Mouse (Mus musculus) ES-E14 (cell line): Measurements from ENCODE around the gene Msi2. TPM values are rescaled to one million over a fixed set of nuclear protein-coding genes. Genes with fewer than 3 reads are reported as not detected.
A peak's percentile ranks its signal among the peaks of the same experiment; 100 is the strongest.

Experiments
- DNase-seq: peaks from one replicate; pipeline ENCODE4 v3.0.0-alpha.2; 2013; ENCODE audit warnings: low read depth, low spot score
- H3K27ac ChIP-seq: 2 replicates; pipeline ENCODE4 v1.5.1; 2012; ENCODE audit warnings: low read depth, mild to moderate bottlenecking, low read length, moderate library complexity, mixed read lengths; ENCODE audit not compliant: poor library complexity, insufficient read depth, severe bottlenecking
- H3K36me3 ChIP-seq: 2 replicates; pipeline ENCODE4 v1.6.1; 2012; ENCODE audit warnings: mild to moderate bottlenecking, low read length, moderate library complexity, mixed read lengths; ENCODE audit not compliant: control insufficient read depth, poor library complexity, insufficient read depth, severe bottlenecking
- H3K4me1 ChIP-seq, 2 experiments: fragments of 150-350 bp in 1 of 2; sonication (generic) in 1 of 2; 2 replicates each; pipeline ENCODE4 v1.6.1; 2012; ENCODE audit warnings: low read length in 2 of 2, mild to moderate bottlenecking in 1 of 2, mixed read lengths in 1 of 2; ENCODE audit not compliant: control insufficient read depth in 2 of 2, insufficient read depth in 2 of 2, poor library complexity in 1 of 2
- H3K4me3 ChIP-seq, 2 experiments: fragments of 150-350 bp in 1 of 2; sonication (generic) in 1 of 2; 2 replicates each; pipeline ENCODE4 v1.5.1; 2012; ENCODE audit warnings: low read length in 2 of 2, low read depth in 1 of 2, mild to moderate bottlenecking in 1 of 2, mixed read lengths in 1 of 2; ENCODE audit not compliant: insufficient read depth in 1 of 2, poor library complexity in 1 of 2, severe bottlenecking in 1 of 2
- H3K9ac ChIP-seq: 2 replicates; pipeline ENCODE4 v1.6.1; 2012; ENCODE audit warnings: low read depth, mild to moderate bottlenecking, low read length, mixed read lengths; ENCODE audit not compliant: poor library complexity, insufficient read depth, severe bottlenecking
- H3K9me3 ChIP-seq: fragments of 150-350 bp; sonication (generic); 2 replicates; pipeline ENCODE4 v1.6.1; 2012; ENCODE audit warnings: low read depth, mild to moderate bottlenecking, low read length; ENCODE audit not compliant: control insufficient read depth, insufficient read depth
- CHD2 ChIP-seq: IDR thresholded peaks from 2 replicates; pipeline ENCODE4 v1.6.1; 2014; ENCODE audit warnings: mild to moderate bottlenecking, low read depth, low read length, inconsistent platforms
- HCFC1 ChIP-seq: IDR thresholded peaks from 2 replicates; pipeline ENCODE4 v1.6.1; 2012; ENCODE audit warnings: low read length, inconsistent platforms, borderline replicate concordance; ENCODE audit not compliant: insufficient read depth
- MAFK ChIP-seq: IDR thresholded peaks from 2 replicates; pipeline ENCODE4 v1.6.1; 2014; ENCODE audit warnings: mild to moderate bottlenecking, low read depth, low read length, inconsistent platforms; ENCODE audit not compliant: insufficient read depth
- ZC3H11A ChIP-seq: IDR thresholded peaks from 2 replicates; pipeline ENCODE4 v1.6.1; 2012; ENCODE audit warnings: low read depth, mild to moderate bottlenecking, inconsistent platforms, low read length, borderline replicate concordance
- ZNF384 ChIP-seq: IDR thresholded peaks from 2 replicates; pipeline ENCODE4 v1.6.1; 2012; ENCODE audit warnings: low read depth, low read length, inconsistent platforms
- in situ Hi-C, 2 experiments: fragments of 600-800 bp; cut with MboI; formaldehyde crosslinking; loops; one replicate each; pipeline ENCODE4 v1.15.1; 2025; ENCODE audit warnings: low sequenced_read_pairs in 2 of 2, inconsistent platforms in 1 of 2; ENCODE audit not compliant: unreplicated experiment in 2 of 2
- total RNA-seq: library from RNA; depleted of rRNA; stranded (reverse); fragments of 300-350 nt; gene quantifications from 2 replicates; pipeline ENCODE4 v1.2.3, GENCODE M21; 2012

The Msi2 gene
- total RNA-seq, 1 experiment = 66.4 TPM

- DNase-seq = no peak
- Histone ChIP-seq H3K27ac (no peak overlapping the region), H3K36me3 (peaks cover 13% of the 10 kb centered on the region; the same call in 1 of the 2 replicates), H3K9me3 (no peaks in the 10 kb centered on the region), H3K9ac (no peak overlapping the region), H3K4me1 (peaks cover 17 to 37% of the 10 kb centered on the region in 2 experiments), H3K4me3 (peak overlapping the region in 1 of 2 experiments; percentile 23; a peak in 2 of 4 replicates)
- TF ChIP-seq CHD2 (no peak), HCFC1 (no peak), MAFK (no peak), ZNF384 (no peak), ZC3H11A (no peak)
- in situ Hi-C loops = no loop called here
Observed at GRCm38 (mm10) chr11:88404816-88405613, 313.3 kb downstream of the Msi2 start.

DNA sequence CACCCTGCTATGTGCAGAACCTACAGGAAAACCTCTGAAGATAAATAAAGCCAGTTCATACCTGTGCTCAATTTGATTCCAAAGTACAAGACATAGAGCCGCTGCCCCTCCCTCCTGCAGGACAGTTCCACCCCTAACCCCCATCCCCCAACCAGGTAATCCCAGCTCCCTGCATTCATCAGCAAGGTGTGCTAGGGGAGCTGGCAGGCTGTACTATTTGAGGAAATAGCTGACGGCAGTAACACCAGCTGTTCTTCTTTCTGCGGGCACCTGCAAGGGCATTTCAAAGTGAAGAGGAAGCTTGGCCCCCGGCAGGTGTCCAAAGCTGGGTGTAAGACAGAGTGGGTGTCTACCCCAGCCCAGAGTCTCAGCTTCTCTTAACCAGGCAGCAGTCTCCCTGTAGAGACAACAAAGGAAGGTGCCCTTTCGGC, 314.1 kb downstream of the Msi2 start:
- Histone ChIP-seq H3K36me3 (peaks cover 13% of the 10 kb centered on the region; the same call in 1 of the 2 replicates), H3K4me1 (peaks cover 17 to 40% of the 10 kb centered on the region in 2 experiments), H3K9me3 (no peaks in the 10 kb centered on the region), H3K4me3 (peak overlapping the region in 1 of 2 experiments; percentile 23; a peak in 2 of 4 replicates), H3K27ac (no peak overlapping the region), H3K9ac (no peak overlapping the region)
- TF ChIP-seq HCFC1 = no peak
- no peak for DNase-seq
- in situ Hi-C loops = no loop called here

GRCm38 (mm10) chr11:88402290-88402689, 316.0 kb downstream of the Msi2 start:
- Histone ChIP-seq H3K4me3 (no peak overlapping the region), H3K9ac (no peak overlapping the region), H3K9me3 (no peaks in the 10 kb centered on the region), H3K27ac (no peak overlapping the region; the same call in 1 of the 2 replicates), H3K36me3 (peaks cover 11% of the 10 kb centered on the region; the same call in 1 of the 2 replicates), H3K4me1 (peaks cover 17 to 40% of the 10 kb centered on the region in 2 experiments)
- no peak for TF ChIP-seq HCFC1
- no peak for TF ChIP-seq CHD2
- TF ChIP-seq ZC3H11A = no peak
- TF ChIP-seq MAFK = no peak
- no peak for TF ChIP-seq ZNF384
- no peak for DNase-seq
- in situ Hi-C loops = no loop called here

- Histone ChIP-seq H3K4me3 (no peak overlapping the region), H3K27ac (no peak overlapping the region), H3K4me1 (peaks cover 11 to 30% of the 10 kb centered on the region in 2 experiments), H3K36me3 (peaks cover 11% of the 10 kb centered on the region; the same call in 1 of the 2 replicates), H3K9me3 (no peaks in the 10 kb centered on the region), H3K9ac (no peak overlapping the region)
- no peak for DNase-seq
- TF ChIP-seq ZC3H11A (no peak), CHD2 (no peak), ZNF384 (no peak), MAFK (no peak), HCFC1 (no peak)
- in situ Hi-C loops = no loop called here
Observed at GRCm38 (mm10) chr11:88401333-88401732, 317.0 kb downstream of the Msi2 start.
